Mouse (Mus musculus): ENCODE measurements around the gene Mt3.

DNA sequence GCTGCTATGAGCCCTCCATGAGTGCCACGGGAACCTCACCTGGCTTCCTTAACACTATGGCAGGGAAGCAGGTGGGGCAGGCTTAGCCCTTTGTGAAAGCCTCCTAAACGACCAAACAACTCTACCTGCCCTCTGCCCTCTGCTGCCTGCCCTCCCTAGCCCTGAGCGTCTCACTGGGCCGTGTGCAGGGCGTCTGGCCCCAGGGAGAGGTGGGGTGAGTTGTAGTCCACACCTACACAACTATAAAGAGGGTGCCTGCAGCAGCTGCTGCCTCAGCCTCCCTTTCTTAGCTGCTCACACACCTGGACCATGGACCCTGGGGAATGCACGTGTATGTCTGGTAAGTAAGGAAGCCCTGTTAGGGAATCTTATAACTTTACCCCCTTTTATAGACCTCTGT is 15.5 kb upstream of the Mt3 start, which contains the start of gene Mt4:
- TF ChIP-seq CTCF (IDR thresholded peaks at IDR 0.05; ENCODE audit: control insufficient read depth, insufficient read depth, insufficient read length) (no peak), MAX (IDR thresholded peaks at IDR 0.05) (no peak), USF1 (IDR thresholded peaks at IDR 0.05; ENCODE audit: low read depth) (no peak), FOSL1 (IDR thresholded peaks at IDR 0.05; ENCODE audit: insufficient read depth, low read length, poor library complexity, severe bottlenecking) (no peak), MYOD1 (IDR thresholded peaks at IDR 0.05; ENCODE audit: control insufficient read depth, insufficient read length, low read depth) (no peak), MYOG (IDR thresholded peaks at IDR 0.05; ENCODE audit: control insufficient read depth, extremely low read depth, insufficient read length) (no peak), CEBPB (IDR thresholded peaks at IDR 0.05; ENCODE audit: low read depth) (no peak)
